Mouse (Mus musculus): ENCODE measurements around the gene Ccdc137. TPM values are rescaled to one million over a fixed set of nuclear protein-coding genes. Genes with fewer than 3 reads are reported as not detected.

Gene Ccdc137
- polyA plus RNA-seq, 1 experiment from 2014 or later: 27.6 TPM

- no peak for ATAC-seq
- H3K27me3 ChIP-seq (replicated peaks): no peaks in the 10 kb centered on the region
- H3K4me1 ChIP-seq (replicated peaks): peaks cover 20% of the 10 kb centered on the region
- H3K4me2 ChIP-seq (replicated peaks): no peak overlapping the region
- no peak overlapping the region for H3K9ac ChIP-seq
- no peak overlapping the region for H3K27ac ChIP-seq
- no peak overlapping the region for H3K4me3 ChIP-seq (replicated peaks)
- 89% methylated on average over 3 of the region's 3 CpGs for WGBS
- H3K9me3 ChIP-seq: no peaks in the 10 kb centered on the region
- no peaks in the 10 kb centered on the region for H3K36me3 ChIP-seq
Observed at GRCm38 (mm10) chr11:120505661-120506060, 47.7 kb downstream of the Ccdc137 start.

- peak; percentile 20; the same call in 1 of the 2 replicates for ATAC-seq
- WGBS: 55% methylated on average over 4 of the region's 4 CpGs
- peak overlapping the region; percentile 33 for H3K27ac ChIP-seq
Observed at GRCm38 (mm10) chr11:120506899-120507298, 49.0 kb downstream of the Ccdc137 start.

GRCm38 (mm10) chr11:120507611-120508289 lies 49.8 kb downstream of the Ccdc137 start:
- 50% methylated on average over 13 of the region's 13 CpGs for WGBS
- Histone ChIP-seq H3K9me3 (no peaks in the 10 kb centered on the region), H3K9ac (0 out of 2 replicates have a peak overlapping the region, but pooled peaks have one; percentile 8), H3K4me2 (replicated peaks) (peak overlapping the region; percentile 37), H3K4me1 (replicated peaks) (peaks cover 18% of the 10 kb centered on the region), H3K4me3 (replicated peaks) (no peak overlapping the region), H3K36me3 (no peaks in the 10 kb centered on the region), H3K27me3 (replicated peaks) (no peaks in the 10 kb centered on the region), H3K27ac (peak overlapping the region; percentile 36)
- ATAC-seq: peak; percentile 84

More at GRCm38 (mm10) chr11:120506899-120507298, 49.0 kb downstream of the Ccdc137 start:
- Histone ChIP-seq H3K4me3 (replicated peaks) (no peak overlapping the region), H3K9me3 (no peaks in the 10 kb centered on the region), H3K4me1 (replicated peaks) (peaks cover 18% of the 10 kb centered on the region), H3K36me3 (no peaks in the 10 kb centered on the region), H3K9ac (0 out of 2 replicates have a peak overlapping the region, but pooled peaks have one; percentile 8), H3K4me2 (replicated peaks) (peak overlapping the region; percentile 37; the same call in 1 of the 2 replicates), H3K27me3 (replicated peaks) (no peaks in the 10 kb centered on the region)

- H3K9ac ChIP-seq: no peak overlapping the region
- no peaks in the 10 kb centered on the region for H3K36me3 ChIP-seq
- ATAC-seq: peak; percentile 35
- no peak overlapping the region for H3K4me3 ChIP-seq (replicated peaks)
- 0 out of 2 replicates have a peak overlapping the region, but pooled peaks have one; percentile 36 for H3K27ac ChIP-seq
- 76% methylated on average over 9 of the region's 9 CpGs for WGBS
- H3K4me2 ChIP-seq (replicated peaks): no peak overlapping the region
- H3K9me3 ChIP-seq: no peaks in the 10 kb centered on the region
- H3K27me3 ChIP-seq (replicated peaks): no peaks in the 10 kb centered on the region
- H3K4me1 ChIP-seq (replicated peaks): peaks cover 18% of the 10 kb centered on the region
Observed at GRCm38 (mm10) chr11:120508290-120508870, 50.5 kb downstream of the Ccdc137 start.

GRCm38 (mm10) chr11:120509940-120510339 lies 52.0 kb downstream of the Ccdc137 start:
- Histone ChIP-seq H3K4me3 (replicated peaks) (no peak overlapping the region), H3K27ac (peak overlapping the region; percentile 59), H3K36me3 (no peaks in the 10 kb centered on the region), H3K4me2 (replicated peaks) (peak overlapping the region; percentile 56; the same call in 1 of the 2 replicates), H3K27me3 (replicated peaks) (no peaks in the 10 kb centered on the region), H3K9ac (no peak overlapping the region), H3K9me3 (no peaks in the 10 kb centered on the region), H3K4me1 (replicated peaks) (peaks cover 18% of the 10 kb centered on the region)
- ATAC-seq: 0 out of 2 replicates have a peak, but pooled peaks have one; percentile 27
- WGBS: 43% methylated on average over 4 of the region's 4 CpGs

GRCm38 (mm10) chr11:120510375-120511030 lies 52.6 kb downstream of the Ccdc137 start:
- Histone ChIP-seq H3K27ac (peak overlapping the region; percentile 59), H3K4me3 (replicated peaks) (peak overlapping the region; percentile 14; the same call in 1 of the 2 replicates), H3K4me1 (replicated peaks) (peaks cover 19% of the 10 kb centered on the region), H3K9ac (peak overlapping the region; percentile 4; the same call in 1 of the 2 replicates), H3K27me3 (replicated peaks) (no peaks in the 10 kb centered on the region), H3K4me2 (replicated peaks) (peak overlapping the region; percentile 56), H3K36me3 (no peaks in the 10 kb centered on the region), H3K9me3 (no peaks in the 10 kb centered on the region)
- WGBS: 8% methylated on average over 16 of the region's 16 CpGs
- ATAC-seq: no peak

GRCm38 (mm10) chr11:120512790-120513453 lies 55.0 kb downstream of the Ccdc137 start:
- Histone ChIP-seq H3K4me1 (replicated peaks) (peaks cover 15% of the 10 kb centered on the region), H3K36me3 (no peaks in the 10 kb centered on the region), H3K9ac (no peak overlapping the region), H3K27me3 (replicated peaks) (no peaks in the 10 kb centered on the region), H3K27ac (no peak overlapping the region), H3K4me3 (replicated peaks) (no peak overlapping the region), H3K9me3 (no peaks in the 10 kb centered on the region), H3K4me2 (replicated peaks) (no peak overlapping the region)
- WGBS: 39% methylated on average over 6 of the region's 6 CpGs
- no peak for ATAC-seq

Other genes starting within 250 kb of the Ccdc137 start
- 5.8 and 7.1 TPM in 2 replicates for gene Bahcc1, start 225.2 kb upstream of the Ccdc137 start, polyA plus RNA-seq (2015; fragmentation: Nextera tagmentation; extraction: Ambion mirVana)
- 2,607 and 2,658 TPM in 2 replicates for gene Actg1, start 109.6 kb upstream of the Ccdc137 start, polyA plus RNA-seq (2015; fragmentation: Nextera tagmentation; extraction: Ambion mirVana)
- gene Fscn2, start 96.6 kb upstream of the Ccdc137 start, polyA plus RNA-seq (2015; fragmentation: Nextera tagmentation; extraction: Ambion mirVana): 0.18 TPM in 1 of 2 replicates, not detected in the other
- 24.2 and 29.4 TPM in 2 replicates for gene Faap100, start 79.4 kb upstream of the Ccdc137 start, polyA plus RNA-seq (2015; fragmentation: Nextera tagmentation; extraction: Ambion mirVana)
- 26.6 and 28.9 TPM in 2 replicates for gene Nploc4, start 20.4 kb upstream of the Ccdc137 start, polyA plus RNA-seq (2015; fragmentation: Nextera tagmentation; extraction: Ambion mirVana)
- gene Tspan10, start 15.5 kb upstream of the Ccdc137 start, polyA plus RNA-seq (2015; fragmentation: Nextera tagmentation; extraction: Ambion mirVana): not detected in 2 replicates
- gene Pde6g, start 4.6 kb upstream of the Ccdc137 start, polyA plus RNA-seq (2015; fragmentation: Nextera tagmentation; extraction: Ambion mirVana): 0.18 and 0.34 TPM in 2 replicates
- gene Oxld1, start within 50 bp of the Ccdc137 start, polyA plus RNA-seq (2015; fragmentation: Nextera tagmentation; extraction: Ambion mirVana): 16.4 and 18.2 TPM in 2 replicates
- gene Arl16, start 9.5 kb downstream of the Ccdc137 start, polyA plus RNA-seq (2015; fragmentation: Nextera tagmentation; extraction: Ambion mirVana): 34.7 and 36.5 TPM in 2 replicates
- gene Mrpl12, start 26.5 kb downstream of the Ccdc137 start, polyA plus RNA-seq (2015; fragmentation: Nextera tagmentation; extraction: Ambion mirVana): 222 and 231 TPM in 2 replicates
- gene Slc25a10, start 33.7 kb downstream of the Ccdc137 start, polyA plus RNA-seq (2015; fragmentation: Nextera tagmentation; extraction: Ambion mirVana): 79.1 and 90.1 TPM in 2 replicates
- 0.58 and 0.67 TPM in 2 replicates for gene Gcgr, start 72.6 kb downstream of the Ccdc137 start, polyA plus RNA-seq (2015; fragmentation: Nextera tagmentation; extraction: Ambion mirVana)
- gene Mcrip1, start 91.6 kb downstream of the Ccdc137 start, polyA plus RNA-seq (2015; fragmentation: Nextera tagmentation; extraction: Ambion mirVana): 135 and 142 TPM in 2 replicates
- not detected in 2 replicates for gene Ppp1r27, start 93.0 kb downstream of the Ccdc137 start, polyA plus RNA-seq (2015; fragmentation: Nextera tagmentation; extraction: Ambion mirVana)
- gene P4hb, start 115.1 kb downstream of the Ccdc137 start, polyA plus RNA-seq (2015; fragmentation: Nextera tagmentation; extraction: Ambion mirVana): 992 and 1,107 TPM in 2 replicates
- gene Arhgdia, start 123.5 kb downstream of the Ccdc137 start, polyA plus RNA-seq (2015; fragmentation: Nextera tagmentation; extraction: Ambion mirVana): 559 and 611 TPM in 2 replicates
- gene Alyref, start 140.2 kb downstream of the Ccdc137 start, polyA plus RNA-seq (2015; fragmentation: Nextera tagmentation; extraction: Ambion mirVana): 406 and 459 TPM in 2 replicates
- 178 and 194 TPM in 2 replicates for gene Anapc11, start 140.3 kb downstream of the Ccdc137 start, polyA plus RNA-seq (2015; fragmentation: Nextera tagmentation; extraction: Ambion mirVana)
- 2.7 and 3.6 TPM in 2 replicates for gene Npb, start 150.4 kb downstream of the Ccdc137 start, polyA plus RNA-seq (2015; fragmentation: Nextera tagmentation; extraction: Ambion mirVana)
- gene Pcyt2, start 159.8 kb downstream of the Ccdc137 start, polyA plus RNA-seq (2015; fragmentation: Nextera tagmentation; extraction: Ambion mirVana): 250 and 306 TPM in 2 replicates
- gene Sirt7, start 167.1 kb downstream of the Ccdc137 start, polyA plus RNA-seq (2015; fragmentation: Nextera tagmentation; extraction: Ambion mirVana): 40.1 and 42.2 TPM in 2 replicates
- 26.9 and 28.5 TPM in 2 replicates for gene Mafg, start 175.5 kb downstream of the Ccdc137 start, polyA plus RNA-seq (2015; fragmentation: Nextera tagmentation; extraction: Ambion mirVana)
- 26.4 TPM in 2 replicates for gene Pycr1, start 185.7 kb downstream of the Ccdc137 start, polyA plus RNA-seq (2015; fragmentation: Nextera tagmentation; extraction: Ambion mirVana)
- not detected in 2 replicates for gene Myadml2, start 190.0 kb downstream of the Ccdc137 start, polyA plus RNA-seq (2015; fragmentation: Nextera tagmentation; extraction: Ambion mirVana)
- gene Notum, start 203.1 kb downstream of the Ccdc137 start, polyA plus RNA-seq (2015; fragmentation: Nextera tagmentation; extraction: Ambion mirVana): 1.6 and 3.0 TPM in 2 replicates
- gene Aspscr1, start 214.9 kb downstream of the Ccdc137 start, polyA plus RNA-seq (2015; fragmentation: Nextera tagmentation; extraction: Ambion mirVana): 96.0 and 103 TPM in 2 replicates

Data from intestine, embryonic 15.5 days (tissue).